Mouse (Mus musculus) limb, embryonic 15.5 days (tissue): ENCODE data around the gene Aco1. TPM values are rescaled to one million over a fixed set of nuclear protein-coding genes. Genes with fewer than 3 reads are reported as not detected.

Experiments used
- ATAC-seq: fragments of 200-750 bp; cut with Nextera tagmentation; 2 replicates; pipeline ENCODE4 v1.8.0; 2017; ENCODE audit warnings: low read depth, moderate TSS enrichment; ENCODE audit not compliant: insufficient number of reproducible peaks, low FRiP score, low TSS enrichment
- H3K27ac ChIP-seq: fragments of 300-500 bp; sonication (generic); 2 replicates; pipeline ENCODE4 v1.5.1; 2015; ENCODE audit warnings: moderate library complexity, mild to moderate bottlenecking, inconsistent platforms
- H3K27me3 ChIP-seq: fragments of 300-500 bp; sonication (generic); 2 replicates; pipeline ENCODE4 v1.6.1; 2015; ENCODE audit warnings: inconsistent platforms
- H3K36me3 ChIP-seq: fragments of 300-500 bp; sonication (generic); 2 replicates; pipeline ENCODE4 v1.6.1; 2015; ENCODE audit warnings: inconsistent platforms
- H3K4me1 ChIP-seq: fragments of 300-500 bp; sonication (generic); 2 replicates; pipeline ENCODE4 v1.6.1; 2015; ENCODE audit warnings: inconsistent platforms
- H3K4me2 ChIP-seq: fragments of 300-500 bp; sonication (generic); 2 replicates; pipeline ENCODE4 v1.6.1; 2015; ENCODE audit warnings: mild to moderate bottlenecking, inconsistent platforms
- H3K4me3 ChIP-seq: fragments of 300-500 bp; sonication (generic); 2 replicates; pipeline ENCODE4 v1.5.1; 2015; ENCODE audit warnings: mild to moderate bottlenecking, inconsistent platforms
- H3K9ac ChIP-seq: fragments of 300-500 bp; sonication (generic); 2 replicates; pipeline ENCODE4 v1.6.1; 2015; ENCODE audit warnings: inconsistent platforms
- H3K9me3 ChIP-seq: fragments of 300-500 bp; sonication (generic); 2 replicates; pipeline ENCODE4 v1.6.1; 2016; ENCODE audit warnings: inconsistent platforms
- WGBS: fragments of 180-500 bp; shearing (Covaris S2); methylation state at CpG from one replicate; pipeline ENCODE4 v1.1.7; 2015; 5-methylcytosine and 5-hydroxymethylcytosine counted together
- polyA plus RNA-seq: library from polyadenylated mRNA; unstranded; fragments of >200 nt; fragmentation: Nextera tagmentation; extraction: Ambion mirVana; gene quantifications from 2 replicates; pipeline ENCODE4 v1.2.1, GENCODE M21; 2015

Gene Aco1
- polyA plus RNA-seq, 1 experiment from 2014 or later = 40.8 TPM

DNA sequence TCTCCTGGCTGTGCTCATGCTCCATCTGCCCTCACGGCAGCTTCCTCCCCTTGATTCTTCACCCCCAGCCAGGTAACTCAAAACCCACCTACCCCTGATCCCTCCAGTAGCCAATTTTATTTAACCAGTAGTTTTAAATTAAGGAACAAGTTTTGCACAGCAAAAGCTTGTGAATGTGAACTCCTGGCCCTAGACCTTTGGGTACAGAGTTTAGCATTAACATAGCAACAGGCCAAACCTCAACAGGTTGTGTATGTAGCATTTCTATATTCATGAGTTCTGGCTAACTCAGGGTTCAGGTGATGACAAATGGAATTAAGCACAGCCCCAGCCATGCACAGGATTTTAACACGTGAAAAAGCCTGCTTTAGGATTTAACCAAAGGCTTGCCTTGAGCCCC is 49.4 kb downstream of the Aco1 start:
- Histone ChIP-seq H3K36me3 (peaks cover 73% of the 10 kb centered on the region), H3K4me3 (no peak overlapping the region), H3K4me2 (no peak overlapping the region), H3K27ac (no peak overlapping the region), H3K27me3 (no peaks in the 10 kb centered on the region), H3K4me1 (no peaks in the 10 kb centered on the region), H3K9ac (no peak overlapping the region), H3K9me3 (no peaks in the 10 kb centered on the region)
- no peak for ATAC-seq
- WGBS = 55% methylated on average over 2 of the region's 2 CpGs

DNA sequence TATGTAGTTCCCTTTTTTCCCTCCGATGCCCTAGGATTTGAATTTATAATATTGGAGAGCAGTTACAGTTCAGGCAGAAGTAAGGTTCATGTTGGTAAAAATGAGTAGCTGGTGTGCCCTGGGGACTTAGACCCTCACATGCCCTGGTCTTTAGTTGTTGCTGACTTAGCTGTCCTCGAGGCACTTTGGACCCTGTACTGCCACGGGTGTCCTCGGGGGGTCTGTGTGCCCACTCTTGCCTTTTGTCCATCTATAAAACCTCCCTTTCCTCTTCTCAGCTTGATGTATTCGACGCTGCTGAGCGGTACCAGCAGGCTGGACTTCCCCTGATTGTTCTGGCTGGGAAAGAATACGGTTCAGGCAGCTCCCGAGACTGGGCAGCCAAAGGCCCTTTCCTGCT is 50.6 kb downstream of the Aco1 start:
- 85% methylated on average over 9 of the region's 9 CpGs for WGBS

DNA sequence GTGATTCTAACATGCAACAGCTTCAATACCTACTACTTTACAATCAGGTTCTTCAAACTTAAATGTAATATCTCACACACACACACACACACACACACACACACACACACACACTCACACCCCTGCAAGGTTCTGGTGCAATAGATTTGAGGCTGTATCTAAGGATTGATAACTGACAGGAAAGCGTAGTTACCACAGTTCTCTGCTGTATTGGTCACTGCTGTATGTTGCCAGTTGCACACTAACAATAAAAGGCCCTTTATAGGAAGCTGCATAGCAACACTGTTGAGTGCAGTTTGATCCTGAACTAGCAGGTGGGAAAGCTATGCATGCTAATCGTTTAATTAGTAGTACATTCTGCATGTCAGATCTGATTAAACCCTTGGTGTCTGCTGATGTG is 52.5 kb downstream of the Aco1 start:
- peaks cover 63% of the 10 kb centered on the region for H3K36me3 ChIP-seq
- no peak overlapping the region for H3K4me2 ChIP-seq

More for the DNA sequence above, 50.6 kb downstream of the Aco1 start:
- Histone ChIP-seq H3K9ac (no peak overlapping the region), H3K4me3 (no peak overlapping the region), H3K36me3 (peaks cover 73% of the 10 kb centered on the region), H3K4me2 (no peak overlapping the region), H3K4me1 (no peaks in the 10 kb centered on the region), H3K27me3 (no peaks in the 10 kb centered on the region), H3K9me3 (no peaks in the 10 kb centered on the region), H3K27ac (no peak overlapping the region)
- ATAC-seq = no peak

DNA sequence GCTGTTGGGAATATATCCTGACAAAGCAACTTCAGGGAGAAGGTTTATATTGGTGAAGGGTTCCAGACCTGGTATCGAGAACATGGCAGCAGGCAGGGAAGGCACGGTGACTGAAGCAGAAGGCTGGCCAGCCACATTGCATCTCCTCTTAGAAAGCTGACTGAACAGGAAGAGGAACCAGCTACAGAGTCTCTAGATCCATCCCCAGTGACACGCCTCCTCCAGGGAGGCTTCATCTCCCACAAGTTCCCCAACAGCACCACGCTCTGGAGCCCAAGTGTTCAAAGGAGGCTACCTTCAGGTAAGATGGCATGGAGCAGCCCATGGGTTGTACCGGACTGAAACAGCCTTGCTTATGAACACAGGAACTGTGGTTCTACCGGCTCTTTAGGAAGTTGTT is 59.3 kb downstream of the Aco1 start:
- Histone ChIP-seq H3K27me3 (no peaks in the 10 kb centered on the region), H3K4me3 (no peak overlapping the region), H3K4me2 (no peak overlapping the region), H3K4me1 (no peaks in the 10 kb centered on the region), H3K36me3 (peaks cover 40% of the 10 kb centered on the region), H3K9me3 (no peaks in the 10 kb centered on the region), H3K9ac (no peak overlapping the region), H3K27ac (no peak overlapping the region)
- WGBS = 65% methylated on average over 6 of the region's 6 CpGs
- no peak for ATAC-seq

More for the DNA sequence above, 52.5 kb downstream of the Aco1 start:
- H3K9ac ChIP-seq = no peak overlapping the region
- H3K27ac ChIP-seq = no peak overlapping the region
- no peaks in the 10 kb centered on the region for H3K4me1 ChIP-seq
- no peaks in the 10 kb centered on the region for H3K27me3 ChIP-seq
- no peak overlapping the region for H3K4me3 ChIP-seq
- H3K9me3 ChIP-seq = no peaks in the 10 kb centered on the region
- no peak for ATAC-seq
- WGBS = 80% methylated on average over 2 of the region's 2 CpGs

DNA sequence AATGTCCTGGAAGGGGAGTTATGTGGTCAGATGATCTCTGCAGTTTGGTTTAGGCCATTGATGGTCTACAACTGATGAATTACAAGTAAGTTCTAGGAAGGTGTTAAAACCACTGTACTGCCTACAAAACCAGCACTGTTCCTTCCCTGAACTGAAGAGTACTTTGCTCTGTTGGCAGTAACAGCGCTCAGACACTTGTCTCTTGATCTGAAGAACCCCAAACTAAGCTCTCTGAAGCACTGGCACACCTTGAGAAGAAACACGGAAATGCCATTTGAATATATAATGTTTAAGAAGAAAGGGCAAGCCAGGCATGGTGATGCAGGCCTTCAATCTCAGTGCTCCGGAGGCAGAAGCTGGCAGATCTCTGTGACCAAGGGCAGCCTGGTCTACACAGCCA is 61.5 kb downstream of the Aco1 start:
- Histone ChIP-seq H3K36me3 (peaks cover 29% of the 10 kb centered on the region), H3K4me3 (no peak overlapping the region), H3K27me3 (no peaks in the 10 kb centered on the region), H3K4me1 (no peaks in the 10 kb centered on the region), H3K9me3 (no peaks in the 10 kb centered on the region), H3K4me2 (no peak overlapping the region), H3K9ac (no peak overlapping the region), H3K27ac (no peak overlapping the region)
- ATAC-seq = no peak
- WGBS = 91% methylated on average over 3 of the region's 3 CpGs

DNA sequence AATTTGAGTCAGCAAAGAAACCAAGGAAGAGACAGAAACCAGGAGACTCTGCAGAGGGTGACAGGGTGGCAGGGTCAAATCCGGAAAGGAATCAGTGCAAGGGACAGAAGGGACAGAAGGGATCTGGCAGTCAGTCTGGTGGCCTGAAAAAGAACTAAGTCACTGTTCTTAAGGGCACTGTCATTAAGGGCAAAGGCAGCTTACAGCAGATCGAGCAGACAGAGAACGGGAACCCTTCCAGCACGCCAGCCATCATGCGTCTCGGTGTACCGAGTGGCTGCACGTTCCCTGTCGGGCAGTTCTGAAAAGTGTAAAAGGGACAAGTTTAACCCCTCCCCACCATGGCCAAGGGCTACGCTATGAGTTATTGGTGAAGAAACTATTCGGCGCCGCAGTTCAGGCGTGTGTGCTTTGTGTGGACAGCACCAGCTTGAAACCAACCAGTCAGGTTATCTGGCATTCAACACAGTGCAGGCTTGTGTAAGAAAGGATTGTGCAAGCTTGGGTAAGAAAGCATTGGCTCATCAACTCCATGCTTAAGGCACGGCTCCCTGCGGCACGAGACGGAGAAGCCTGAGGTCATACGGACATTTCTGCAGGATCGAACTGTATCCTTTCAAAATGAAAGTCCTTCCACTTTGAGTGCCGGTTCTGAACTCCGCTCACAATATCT is 62.5 kb downstream of the Aco1 start:
- H3K9me3 ChIP-seq = no peaks in the 10 kb centered on the region
- H3K4me3 ChIP-seq = no peak overlapping the region
- 89% methylated on average over 22 of the region's 22 CpGs for WGBS
- H3K27ac ChIP-seq = no peak overlapping the region
- H3K36me3 ChIP-seq = peaks cover 28% of the 10 kb centered on the region
- H3K27me3 ChIP-seq = no peaks in the 10 kb centered on the region
- no peak for ATAC-seq
- no peak overlapping the region for H3K9ac ChIP-seq
- no peaks in the 10 kb centered on the region for H3K4me1 ChIP-seq
- H3K4me2 ChIP-seq = no peak overlapping the region

DNA sequence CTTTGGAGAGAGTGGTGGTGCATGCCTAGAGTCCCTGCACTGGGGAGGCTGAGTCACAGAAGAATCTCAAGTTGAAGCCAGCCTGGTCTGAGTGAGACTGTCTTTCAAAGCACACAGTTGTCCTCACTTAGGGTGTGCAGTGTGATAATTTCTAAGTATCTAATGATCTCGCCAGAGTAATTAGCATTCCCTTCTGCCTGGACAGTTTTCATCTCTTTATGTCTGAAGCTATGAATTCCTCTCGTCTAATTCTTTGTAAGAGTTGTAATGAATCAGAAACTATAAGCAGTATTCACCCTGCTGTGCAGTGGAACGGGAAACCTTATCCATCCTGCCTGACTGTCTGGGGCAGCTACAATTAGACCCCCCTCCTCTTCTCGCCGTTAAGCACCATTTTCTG is 64.8 kb downstream of the Aco1 start:
- H3K27me3 ChIP-seq = no peaks in the 10 kb centered on the region
- no peak overlapping the region for H3K4me3 ChIP-seq
- no peaks in the 10 kb centered on the region for H3K4me1 ChIP-seq
- no peak for ATAC-seq
- no peak overlapping the region for H3K27ac ChIP-seq
- H3K36me3 ChIP-seq = peaks cover 26% of the 10 kb centered on the region
- H3K9me3 ChIP-seq = no peaks in the 10 kb centered on the region
- WGBS = 58% methylated on average over 5 of the region's 5 CpGs
- no peak overlapping the region for H3K4me2 ChIP-seq
- H3K9ac ChIP-seq = no peak overlapping the region

DNA sequence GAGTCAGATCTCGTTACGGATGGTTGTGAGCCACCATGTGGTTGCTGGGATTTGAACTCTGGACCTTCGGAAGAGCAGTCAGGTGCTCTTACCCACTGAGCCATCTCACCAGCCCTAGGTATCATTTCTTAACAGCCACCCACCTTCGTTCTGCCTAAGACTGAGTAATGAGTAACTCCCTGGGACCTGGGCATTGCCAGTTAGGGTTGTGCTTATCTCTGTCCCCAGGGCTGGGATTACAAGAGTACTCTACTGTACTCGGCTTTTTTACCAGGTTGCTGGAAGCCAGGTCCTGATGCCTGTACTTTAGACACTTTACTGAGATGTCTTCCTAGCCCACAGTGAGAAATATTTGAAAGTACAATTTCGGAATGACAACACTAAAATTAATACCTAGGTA is 69.3 kb downstream of the Aco1 start:
- Histone ChIP-seq H3K27me3 (no peaks in the 10 kb centered on the region), H3K27ac (no peak overlapping the region), H3K4me2 (no peak overlapping the region), H3K36me3 (peaks cover 11% of the 10 kb centered on the region; the same call in 1 of the 2 replicates), H3K9ac (no peak overlapping the region), H3K9me3 (no peaks in the 10 kb centered on the region), H3K4me1 (no peaks in the 10 kb centered on the region), H3K4me3 (no peak overlapping the region)
- no peak for ATAC-seq
- 95% methylated on average over 6 of the region's 6 CpGs for WGBS

DNA sequence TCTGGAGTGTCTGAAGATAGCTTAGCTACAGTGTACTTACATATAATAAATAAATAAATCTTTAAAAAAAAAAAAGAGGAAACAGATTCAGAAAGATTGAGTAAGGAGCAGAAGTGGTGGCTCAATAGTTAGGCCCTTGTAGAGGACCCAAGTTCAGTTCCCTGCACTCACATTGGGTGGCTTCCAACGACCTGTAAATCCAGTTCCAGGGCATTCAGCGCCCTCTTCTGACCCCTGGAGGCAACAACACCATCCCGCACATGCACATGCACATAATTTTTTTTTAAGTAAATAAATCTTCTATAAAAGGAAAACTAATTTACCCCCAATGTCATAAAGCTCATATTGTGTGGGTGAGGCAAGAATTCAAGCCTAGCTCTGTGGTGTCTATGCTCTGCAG is 75.0 kb downstream of the Aco1 start:
- no peaks in the 10 kb centered on the region for H3K4me1 ChIP-seq
- no peak overlapping the region for H3K4me3 ChIP-seq
- no peak overlapping the region for H3K9ac ChIP-seq
- H3K27me3 ChIP-seq = 0 out of 2 replicates have a peak, but pooled peaks cover 5% of the 10 kb centered on the region
- H3K4me2 ChIP-seq = no peak overlapping the region
- no peaks in the 10 kb centered on the region for H3K9me3 ChIP-seq
- WGBS = 64% methylated on average over 3 of the region's 3 CpGs
- no peak for ATAC-seq
- peaks cover 4% of the 10 kb centered on the region; the same call in 1 of the 2 replicates for H3K36me3 ChIP-seq
- H3K27ac ChIP-seq = no peak overlapping the region

DNA sequence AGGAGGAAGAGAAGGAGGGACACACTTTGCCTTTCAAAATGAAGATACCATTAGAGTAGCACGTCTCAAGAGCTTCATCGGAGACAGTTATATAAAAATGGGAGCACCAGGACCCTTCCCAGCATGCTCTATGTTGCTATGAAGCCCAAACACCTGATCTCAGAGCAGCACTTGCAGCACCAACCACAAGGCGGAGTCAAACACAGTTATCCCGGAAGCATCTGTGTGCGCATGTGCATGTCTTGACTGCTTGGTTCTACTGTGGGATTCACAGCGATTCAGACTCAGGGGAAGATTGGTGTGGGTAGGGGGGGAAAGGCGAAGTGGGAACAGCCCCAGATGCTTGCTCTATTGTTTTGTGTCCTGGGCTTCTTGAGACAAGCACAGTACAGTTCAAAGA is 75.5 kb downstream of the Aco1 start:
- Histone ChIP-seq H3K4me2 (no peak overlapping the region), H3K36me3 (peaks cover 4% of the 10 kb centered on the region; the same call in 1 of the 2 replicates)
- WGBS = 70% methylated on average over 7 of the region's 7 CpGs

DNA sequence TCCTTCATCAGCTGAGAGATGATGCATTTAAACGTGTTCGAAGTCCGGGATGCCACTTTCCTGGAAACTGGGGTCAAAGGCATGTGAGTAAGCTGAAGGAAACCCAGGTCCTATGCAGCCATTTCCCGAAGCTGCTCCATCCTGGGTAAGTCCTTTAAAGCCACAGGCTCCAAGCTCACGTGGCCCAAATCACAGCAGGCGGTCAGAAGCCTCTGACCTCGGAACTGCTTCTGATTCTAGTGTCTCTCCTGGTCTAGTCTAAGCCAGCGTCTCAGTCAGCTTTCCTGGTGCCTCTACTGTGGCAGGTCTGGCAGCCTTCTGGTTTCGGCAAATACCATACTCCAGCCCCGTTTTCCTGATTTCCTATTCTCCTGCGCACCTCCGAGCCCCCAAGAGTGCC is 77.6 kb downstream of the Aco1 start:
- no peak for ATAC-seq
- no peaks in the 10 kb centered on the region for H3K9me3 ChIP-seq
- peaks cover 10% of the 10 kb centered on the region; the same call in 1 of the 2 replicates for H3K36me3 ChIP-seq
- H3K4me2 ChIP-seq = no peak overlapping the region
- no peaks in the 10 kb centered on the region for H3K4me1 ChIP-seq
- no peak overlapping the region for H3K27ac ChIP-seq
- H3K27me3 ChIP-seq = 0 out of 2 replicates have a peak, but pooled peaks cover 5% of the 10 kb centered on the region
- 22% methylated on average over 12 of the region's 12 CpGs for WGBS
- H3K4me3 ChIP-seq = no peak overlapping the region
- H3K9ac ChIP-seq = no peak overlapping the region

More for the DNA sequence above, 75.5 kb downstream of the Aco1 start:
- Histone ChIP-seq H3K9ac (no peak overlapping the region), H3K4me3 (no peak overlapping the region), H3K4me1 (no peaks in the 10 kb centered on the region), H3K27ac (no peak overlapping the region), H3K9me3 (no peaks in the 10 kb centered on the region), H3K27me3 (0 out of 2 replicates have a peak, but pooled peaks cover 5% of the 10 kb centered on the region)
- ATAC-seq = no peak

DNA sequence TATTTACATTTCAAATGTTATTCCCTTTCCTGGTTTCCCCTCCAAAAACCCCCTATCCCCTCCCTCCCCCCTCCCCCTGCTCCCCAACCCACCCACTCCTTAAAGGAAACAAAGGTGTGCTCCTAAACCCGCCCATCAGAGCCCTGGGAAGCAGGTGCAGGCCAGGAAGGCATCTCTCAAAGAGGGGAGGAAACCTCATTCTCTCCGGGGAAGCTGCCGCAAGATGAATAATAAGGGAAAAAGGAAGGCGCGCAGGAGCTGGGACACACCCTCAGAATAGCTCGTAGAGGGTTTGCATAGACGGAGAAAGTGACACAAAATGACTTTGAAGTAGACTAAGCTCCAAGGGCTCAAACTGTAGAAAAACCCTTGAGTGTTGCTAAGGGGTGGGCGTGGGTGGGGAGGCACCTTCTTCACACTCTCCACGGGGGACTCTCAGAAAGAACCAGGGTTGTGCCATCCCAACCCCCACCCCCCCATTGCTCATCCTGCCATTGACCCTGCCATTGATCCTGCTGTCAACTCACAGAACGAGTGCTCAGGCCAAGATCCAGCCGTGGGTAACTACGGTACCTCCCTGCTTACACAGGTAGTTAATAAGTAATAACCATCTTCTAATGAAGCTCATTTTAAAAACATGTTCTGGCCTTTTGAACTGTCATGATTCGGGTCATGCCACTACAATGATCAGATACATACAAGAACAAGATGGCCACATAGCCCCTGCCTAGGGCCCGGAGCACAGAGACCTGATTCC is 78.3 kb downstream of the Aco1 start:
- Histone ChIP-seq H3K4me1 (no peaks in the 10 kb centered on the region), H3K27me3 (0 out of 2 replicates have a peak, but pooled peaks cover 5% of the 10 kb centered on the region), H3K4me3 (no peak overlapping the region), H3K9ac (no peak overlapping the region), H3K9me3 (no peaks in the 10 kb centered on the region), H3K27ac (no peak overlapping the region), H3K4me2 (no peak overlapping the region), H3K36me3 (peaks cover 10% of the 10 kb centered on the region; the same call in 1 of the 2 replicates)
- 29% methylated on average over 14 of the region's 14 CpGs for WGBS
- ATAC-seq = no peak
